8 mouse cellular contexts compared by ENCODE assay signal in the genomic region with DNA sequence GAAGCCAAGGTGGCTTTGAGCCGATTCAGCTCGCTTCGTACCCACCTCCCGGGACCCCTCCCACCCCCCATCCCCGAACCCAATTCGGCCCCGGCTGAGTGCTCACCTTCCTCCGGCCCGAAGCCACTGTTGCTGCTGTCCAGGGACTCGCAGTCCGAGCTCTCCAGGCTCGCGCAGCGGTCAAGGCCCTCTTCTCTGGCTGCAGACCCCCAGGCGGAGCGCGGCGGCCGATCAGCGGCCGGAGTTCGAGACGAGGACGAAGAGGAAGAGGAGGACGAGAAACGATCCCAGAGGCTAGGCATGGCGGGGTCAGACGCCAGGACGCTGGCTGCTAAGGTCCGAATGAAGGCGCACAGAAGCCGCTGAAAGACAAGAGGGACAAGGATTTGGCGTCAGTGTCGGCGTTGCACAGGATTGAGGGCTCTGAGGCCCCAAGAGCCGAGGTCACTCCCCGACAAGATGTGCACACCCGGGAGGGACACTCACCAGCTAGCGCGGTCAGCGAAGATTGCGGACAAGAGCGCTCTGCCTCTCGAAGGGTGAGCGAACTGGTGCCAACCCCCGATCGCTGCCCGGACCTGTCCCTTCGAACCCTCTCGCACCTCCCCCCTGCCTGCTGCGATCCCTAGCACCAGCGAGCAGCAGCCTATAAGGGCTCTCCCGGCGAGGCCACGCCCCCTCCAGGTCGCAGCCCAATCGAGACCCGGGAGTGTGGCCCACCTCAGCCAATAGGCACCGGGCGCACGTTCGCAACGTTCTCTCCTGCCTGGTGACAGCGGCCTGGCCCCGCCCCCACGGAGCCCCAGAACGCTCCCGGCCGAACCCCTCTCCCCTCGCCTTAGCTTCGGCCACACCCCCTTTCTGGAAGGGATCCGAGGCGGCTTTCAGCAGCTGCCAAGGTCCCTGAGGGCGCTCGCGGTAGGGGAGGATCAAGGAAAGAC. TPM values are rescaled to one million over a fixed set of nuclear protein-coding genes. Genes with fewer than 3 reads are reported as not detected.
DNase-seq lines count a peak whose midpoint lies in the region; ATAC-seq and TF ChIP-seq lines count a peak whose summit lies in the region.

A gene (minus strand): TSS at position 624 of the 941 bp plus-strand sequence.

- H3K27ac ChIP-seq in ES-E14 (ENCODE audit: insufficient read depth, low read depth, low read length, poor library complexity, severe bottlenecking), result peak within 1 kb of the TSS; percentile 71; the same call in 1 of the 2 replicates
- H3K27ac ChIP-seq in forebrain, embryonic 16.5 days (ENCODE audit: low read length), result peak within 1 kb of the TSS; percentile 98
- peak within 1 kb of the TSS; percentile 92 for H3K27ac ChIP-seq in lung, embryonic 15.5 days

- ATAC-seq in forebrain, embryonic 16.5 days, result peak; percentile 97
- peak; percentile 97 for ATAC-seq in lung, embryonic 15.5 days (ENCODE audit: borderline replicate concordance, extremely low read depth, low FRiP score, low TSS enrichment)

- intact Hi-C loops in heart, postnatal 36 days (cut with DNase I), result loop anchor here (1.0 to 2.0 kb wide), 4 partner anchors 19 to 56 kb away; a partner anchor contains a TSS

- H3K27me3 ChIP-seq in forebrain, embryonic 16.5 days (replicated peaks; ENCODE audit: control insufficient read depth, insufficient read depth, low read length), result no peaks in the 10 kb centered on the region
- H3K27me3 ChIP-seq in lung, embryonic 15.5 days, result no peaks in the 10 kb centered on the region

- peaks cover 12% of the 10 kb centered on the region for H3K36me3 ChIP-seq in ES-E14 (ENCODE audit: control insufficient read depth, insufficient read depth, low read length, poor library complexity, severe bottlenecking)
- no peaks in the 10 kb centered on the region for H3K36me3 ChIP-seq in forebrain, embryonic 16.5 days (ENCODE audit: control insufficient read depth, insufficient read depth)
- peaks cover 5% of the 10 kb centered on the region; the same call in 1 of the 2 replicates for H3K36me3 ChIP-seq in lung, embryonic 15.5 days

- DNase-seq in ES-E14 (ENCODE audit: low read depth, low spot score), result peak; percentile 96
- DNase-seq in cerebellum, adult 11-12 months, result peak; percentile 100
- DNase-seq in heart, postnatal 36 days, result peak; percentile 100
- DNase-seq in layer of hippocampus, adult 8-10 months (ENCODE audit: low spot score in 2 of 2), result peak; percentile 100
- peak; percentile 100 for DNase-seq in ovary, adult 18-20 months (ENCODE audit: low spot score)
- DNase-seq in thymus, postnatal 0 days (ENCODE audit: low spot score), result peak; percentile 99

- peak within 1 kb of the TSS; percentile 88 to 98 for H3K4me3 ChIP-seq in ES-E14 (ENCODE audit: insufficient read depth in 1 of 2, low read depth in 1 of 2, low read length in 2 of 2, poor library complexity in 1 of 2, severe bottlenecking in 1 of 2)
- peak within 1 kb of the TSS; percentile 100 for H3K4me3 ChIP-seq in forebrain, embryonic 16.5 days (replicated peaks; ENCODE audit: low read length)
- peak within 1 kb of the TSS; percentile 83 for H3K4me3 ChIP-seq in lung, embryonic 15.5 days

- peak within 1 kb of the TSS; percentile 91 for H3K9ac ChIP-seq in ES-E14 (ENCODE audit: insufficient read depth, low read depth, low read length, poor library complexity, severe bottlenecking)
- peak within 1 kb of the TSS; percentile 96 for H3K9ac ChIP-seq in forebrain, embryonic 16.5 days (replicated peaks; ENCODE audit: low read depth, low read length)
- H3K9ac ChIP-seq in lung, embryonic 15.5 days, result peak within 1 kb of the TSS; percentile 89

- H3K9me3 ChIP-seq in ES-E14 (ENCODE audit: control insufficient read depth, insufficient read depth, low read depth, low read length), result no peaks in the 10 kb centered on the region
- no peaks in the 10 kb centered on the region for H3K9me3 ChIP-seq in forebrain, embryonic 16.5 days (ENCODE audit: control insufficient read depth, low read length)
- H3K9me3 ChIP-seq in lung, embryonic 15.5 days, result no peaks in the 10 kb centered on the region

- peaks cover 0 to 12% of the 10 kb centered on the region in 2 experiments; a peak in 3 of 4 replicates for H3K4me1 ChIP-seq in ES-E14 (ENCODE audit: control insufficient read depth in 2 of 2, insufficient read depth in 2 of 2, low read length in 2 of 2, poor library complexity in 1 of 2)
- H3K4me1 ChIP-seq in forebrain, embryonic 16.5 days (replicated peaks; ENCODE audit: control insufficient read depth, insufficient read depth, low read length), result peaks cover 36% of the 10 kb centered on the region
- peaks cover 49% of the 10 kb centered on the region for H3K4me1 ChIP-seq in lung, embryonic 15.5 days

- WGBS in forebrain, embryonic 16.5 days, result under 1% methylated on average over 75 of the region's 76 CpGs
- under 1% methylated on average over 76 of the region's 76 CpGs for WGBS in lung, embryonic 15.5 days

- peak within 1 kb of the TSS; percentile 93 for H3K4me2 ChIP-seq in forebrain, embryonic 16.5 days (ENCODE audit: low read length)
- H3K4me2 ChIP-seq in lung, embryonic 15.5 days, result peak within 1 kb of the TSS; percentile 86

- in situ Hi-C loops in ES-E14 (cut with MboI; ENCODE audit: low sequenced_read_pairs in 2 of 2, unreplicated experiment in 2 of 2), result no loop called here

TF ChIP-seq in ES-E14, 5 proteins besides CTCF, POLR2A, EP300 and RAD21:
- TF ChIP-seq CHD2 (IDR thresholded peaks at IDR 0.05; ENCODE audit: low read depth, low read length) (0 out of 2 replicates have a peak, but pooled peaks have one; percentile 34), ZC3H11A (IDR thresholded peaks at IDR 0.05; ENCODE audit: borderline replicate concordance, low read depth, low read length) (peak; percentile 26; the same call in 1 of the 2 replicates), MAFK (IDR thresholded peaks at IDR 0.05; ENCODE audit: insufficient read depth, low read depth, low read length) (no peak), ZNF384 (IDR thresholded peaks at IDR 0.05; ENCODE audit: low read depth, low read length) (no peak), HCFC1 (IDR thresholded peaks at IDR 0.05; ENCODE audit: borderline replicate concordance, insufficient read depth, low read length) (peak; percentile 57; the same call in 1 of the 2 replicates)

RNA-seq across cellular contexts. Expression of the gene that starts here (rescaled TPM):
- total RNA-seq in ES-E14 (2012; rRNA removed), result 33.9 and 42.1 TPM in 2 replicates
- polyA plus RNA-seq in forebrain, embryonic 16.5 days (2015; fragmentation: Nextera tagmentation; extraction: Ambion mirVana), result 75.5 and 79.6 TPM in 2 replicates
- total RNA-seq in heart, postnatal 36 days (2021), result 10 to 100 TPM; 37.1 to 64.2 TPM
- total RNA-seq in layer of hippocampus, adult 8-10 months (2022), result 10 to 100 TPM; 51.3 to 71.6 (median 61.4) TPM
- polyA plus RNA-seq in lung, embryonic 15.5 days (2015; fragmentation: Nextera tagmentation; extraction: Ambion mirVana), result 43.2 and 49.6 TPM in 2 replicates
- 50.6 and 54.7 TPM in 2 replicates for polyA plus RNA-seq in thymus, postnatal 0 days (2015; fragmentation: Nextera tagmentation; extraction: Ambion mirVana)

Comparison
In these comparisons a context has a peak if more than half of its experiments do, and no peak if none do; other contexts are left out.
1. Peak in every context shown above with its lines: DNase-seq, ATAC-seq, H3K4me3 ChIP-seq and H3K27ac ChIP-seq.